Mouse (Mus musculus): ENCODE results near the gene Pkhd1. TPM values are rescaled to one million over a fixed set of nuclear protein-coding genes. Genes with fewer than 3 reads are reported as not detected.
"Not testable (repeated sequence)": the region's sequence is repeated elsewhere in the genome, so short reads cannot be mapped to it uniquely, and the experiment has no call there.

The Pkhd1 gene
- polyA plus RNA-seq, 1 experiment from 2014 or later, result 0.03 TPM

- H3K36me3 ChIP-seq, result no peaks in the 10 kb centered on the region
- no peak overlapping the region for H3K9ac ChIP-seq (replicated peaks)
- no peak for ATAC-seq (replicated peaks)
- 17% methylated on average over 9 of the region's 9 CpGs for WGBS
- H3K4me2 ChIP-seq (replicated peaks), result 0 out of 2 replicates have a peak overlapping the region, but pooled peaks have one; percentile 15
- no peak overlapping the region for H3K4me3 ChIP-seq
- no peaks in the 10 kb centered on the region for H3K27me3 ChIP-seq
- no peak overlapping the region for H3K27ac ChIP-seq (replicated peaks)
- no peaks in the 10 kb centered on the region for H3K9me3 ChIP-seq
- H3K4me1 ChIP-seq, result no peaks in the 10 kb centered on the region
These were observed 427.4 kb downstream of the Pkhd1 start for GRCm38 (mm10) chr1:20190444-20190843.

- H3K4me3 ChIP-seq, result no peak overlapping the region
- no peak for ATAC-seq (replicated peaks)
- no peak overlapping the region for H3K4me2 ChIP-seq (replicated peaks)
- H3K4me1 ChIP-seq, result no peaks in the 10 kb centered on the region
- no peaks in the 10 kb centered on the region for H3K27me3 ChIP-seq
- H3K27ac ChIP-seq (replicated peaks), result no peak overlapping the region
- H3K9me3 ChIP-seq, result no peaks in the 10 kb centered on the region
- H3K9ac ChIP-seq (replicated peaks), result no peak overlapping the region
- H3K36me3 ChIP-seq, result no peaks in the 10 kb centered on the region
- WGBS, result 18% methylated on average over 8 of the region's 8 CpGs
These were observed 437.7 kb downstream of the Pkhd1 start for GRCm38 (mm10) chr1:20180157-20180556.

- H3K36me3 ChIP-seq, result no peaks in the 10 kb centered on the region
- H3K27me3 ChIP-seq, result no peaks in the 10 kb centered on the region
- H3K4me1 ChIP-seq, result no peaks in the 10 kb centered on the region
- no peaks in the 10 kb centered on the region for H3K9me3 ChIP-seq
- H3K4me3 ChIP-seq, result no peak overlapping the region
- H3K9ac ChIP-seq (replicated peaks), result no peak overlapping the region
- no peak overlapping the region for H3K27ac ChIP-seq (replicated peaks)
- no peak for ATAC-seq (replicated peaks)
- WGBS, result 86% methylated on average over 4 of the region's 4 CpGs
- H3K4me2 ChIP-seq (replicated peaks), result no peak overlapping the region
These were observed 446.7 kb downstream of the Pkhd1 start for GRCm38 (mm10) chr1:20171199-20171598.

- H3K36me3 ChIP-seq; H3K4me3 ChIP-seq; H3K27me3 ChIP-seq; H3K9ac ChIP-seq (replicated peaks); H3K4me1 ChIP-seq; ATAC-seq (replicated peaks); H3K9me3 ChIP-seq; H3K27ac ChIP-seq (replicated peaks); H3K4me2 ChIP-seq (replicated peaks): not testable (repeated sequence)
- WGBS, result 93% methylated on average over 4 of the region's 4 CpGs
These were observed 467.2 kb downstream of the Pkhd1 start for GRCm38 (mm10) chr1:20150627-20151026.

GRCm38 (mm10) chr1:20150016-20150415 lies 467.8 kb downstream of the Pkhd1 start:
- H3K9me3 ChIP-seq, result no peaks in the 10 kb centered on the region
- H3K27me3 ChIP-seq, result no peaks in the 10 kb centered on the region
- no peak for ATAC-seq (replicated peaks)
- no peaks in the 10 kb centered on the region for H3K4me1 ChIP-seq
- 76% methylated on average over 2 of the region's 2 CpGs for WGBS
- no peak overlapping the region for H3K27ac ChIP-seq (replicated peaks)
- no peaks in the 10 kb centered on the region for H3K36me3 ChIP-seq
- no peak overlapping the region for H3K4me2 ChIP-seq (replicated peaks)
- no peak overlapping the region for H3K9ac ChIP-seq (replicated peaks)
- no peak overlapping the region for H3K4me3 ChIP-seq

- Histone ChIP-seq H3K4me1 (no peaks in the 10 kb centered on the region), H3K4me2 (replicated peaks) (no peak overlapping the region), H3K4me3 (no peak overlapping the region), H3K9ac (replicated peaks) (no peak overlapping the region), H3K9me3 (no peaks in the 10 kb centered on the region), H3K27me3 (no peaks in the 10 kb centered on the region), H3K36me3 (no peaks in the 10 kb centered on the region), H3K27ac (replicated peaks) (no peak overlapping the region)
- no peak for ATAC-seq (replicated peaks)
- 88% methylated on average over 3 of the region's 3 CpGs for WGBS
These were observed 481.7 kb downstream of the Pkhd1 start for GRCm38 (mm10) chr1:20136205-20136604.

- no peak for ATAC-seq (replicated peaks)
- H3K4me3 ChIP-seq, result no peak overlapping the region
- no peaks in the 10 kb centered on the region for H3K27me3 ChIP-seq
- no peaks in the 10 kb centered on the region for H3K4me1 ChIP-seq
- no peak overlapping the region for H3K4me2 ChIP-seq (replicated peaks)
- 54% methylated on average over 4 of the region's 4 CpGs for WGBS
- no peak overlapping the region for H3K9ac ChIP-seq (replicated peaks)
- no peaks in the 10 kb centered on the region for H3K9me3 ChIP-seq
- no peak overlapping the region for H3K27ac ChIP-seq (replicated peaks)
- H3K36me3 ChIP-seq, result no peaks in the 10 kb centered on the region
These were observed 482.7 kb downstream of the Pkhd1 start for GRCm38 (mm10) chr1:20135065-20135618.

GRCm38 (mm10) chr1:20133636-20134035 lies 484.2 kb downstream of the Pkhd1 start:
- 86% methylated on average over 4 of the region's 4 CpGs for WGBS
- no peak overlapping the region for H3K27ac ChIP-seq (replicated peaks)

GRCm38 (mm10) chr1:20131786-20132596 lies 485.9 kb downstream of the Pkhd1 start:
- H3K9ac ChIP-seq (replicated peaks), result no peak overlapping the region
- H3K36me3 ChIP-seq, result no peaks in the 10 kb centered on the region
- H3K27me3 ChIP-seq, result no peaks in the 10 kb centered on the region
- 57% methylated on average over 6 of the region's 6 CpGs for WGBS
- H3K4me2 ChIP-seq (replicated peaks), result no peak overlapping the region
- H3K27ac ChIP-seq (replicated peaks), result no peak overlapping the region
- H3K9me3 ChIP-seq, result no peaks in the 10 kb centered on the region
- H3K4me3 ChIP-seq, result no peak overlapping the region
- ATAC-seq (replicated peaks), result no peak
- no peaks in the 10 kb centered on the region for H3K4me1 ChIP-seq

More at GRCm38 (mm10) chr1:20133636-20134035, 484.2 kb downstream of the Pkhd1 start:
- Histone ChIP-seq H3K27me3 (no peaks in the 10 kb centered on the region), H3K4me3 (no peak overlapping the region), H3K9me3 (no peaks in the 10 kb centered on the region), H3K9ac (replicated peaks) (no peak overlapping the region), H3K4me1 (no peaks in the 10 kb centered on the region), H3K36me3 (no peaks in the 10 kb centered on the region), H3K4me2 (replicated peaks) (no peak overlapping the region)
- ATAC-seq (replicated peaks), result no peak

GRCm38 (mm10) chr1:20117331-20117730 lies 500.5 kb downstream of the Pkhd1 start:
- H3K9me3 ChIP-seq, result no peaks in the 10 kb centered on the region
- no peak overlapping the region for H3K4me2 ChIP-seq (replicated peaks)
- no peaks in the 10 kb centered on the region for H3K4me1 ChIP-seq
- no peak overlapping the region for H3K27ac ChIP-seq (replicated peaks)
- WGBS, result 80% methylated on average over 1 of the region's 1 CpGs
- no peak overlapping the region for H3K9ac ChIP-seq (replicated peaks)
- no peaks in the 10 kb centered on the region for H3K27me3 ChIP-seq
- H3K4me3 ChIP-seq, result no peak overlapping the region
- no peaks in the 10 kb centered on the region for H3K36me3 ChIP-seq
- ATAC-seq (replicated peaks), result no peak

- H3K9me3 ChIP-seq, result no peaks in the 10 kb centered on the region
- H3K4me1 ChIP-seq, result peaks cover 3% of the 10 kb centered on the region; the same call in 1 of the 2 replicates
- H3K4me2 ChIP-seq (replicated peaks), result no peak overlapping the region
- H3K9ac ChIP-seq (replicated peaks), result no peak overlapping the region
- WGBS, result 45% methylated on average over 3 of the region's 3 CpGs
- no peak overlapping the region for H3K27ac ChIP-seq (replicated peaks)
- no peaks in the 10 kb centered on the region for H3K36me3 ChIP-seq
- ATAC-seq (replicated peaks), result peak; percentile 93
- H3K4me3 ChIP-seq, result no peak overlapping the region
- H3K27me3 ChIP-seq, result no peaks in the 10 kb centered on the region
These were observed 548.1 kb downstream of the Pkhd1 start for GRCm38 (mm10) chr1:20069733-20070132.

- ATAC-seq (replicated peaks), result no peak
- 73% methylated on average over 3 of the region's 3 CpGs for WGBS
- H3K27ac ChIP-seq (replicated peaks), result no peak overlapping the region
- no peaks in the 10 kb centered on the region for H3K9me3 ChIP-seq
- no peak overlapping the region for H3K4me2 ChIP-seq (replicated peaks)
- H3K9ac ChIP-seq (replicated peaks), result no peak overlapping the region
- H3K4me3 ChIP-seq, result no peak overlapping the region
- no peaks in the 10 kb centered on the region for H3K4me1 ChIP-seq
- H3K27me3 ChIP-seq, result no peaks in the 10 kb centered on the region
- H3K36me3 ChIP-seq, result no peaks in the 10 kb centered on the region
These were observed 559.6 kb downstream of the Pkhd1 start for GRCm38 (mm10) chr1:20058245-20058644.
